Mouse (Mus musculus) embryonic fibroblast, embryonic 13.5 days (primary cell): ENCODE measurements around the gene Rapsn. TPM values are rescaled to one million over a fixed set of nuclear protein-coding genes. Genes with fewer than 3 reads are reported as not detected.

Experiments
- H3K27ac ChIP-seq: 2 replicates; pipeline ENCODE4 v1.5.1; 2012; ENCODE audit warnings: low read length, control low read depth, inconsistent platforms; ENCODE audit not compliant: insufficient read depth
- H3K4me1 ChIP-seq: 2 replicates; pipeline ENCODE4 v1.6.1; 2011; ENCODE audit warnings: low read length; ENCODE audit not compliant: control insufficient read depth, insufficient read depth
- H3K4me3 ChIP-seq: 2 replicates; pipeline ENCODE4 v1.5.1; 2011; ENCODE audit warnings: mild to moderate bottlenecking, control low read depth, low read length; ENCODE audit not compliant: insufficient read depth
- CTCF ChIP-seq: IDR thresholded peaks from 2 replicates; pipeline ENCODE4 v1.5.1; 2011; ENCODE audit warnings: mild to moderate bottlenecking, control low read depth, low read length, moderate library complexity, borderline replicate concordance; ENCODE audit not compliant: insufficient read depth
- POLR2A ChIP-seq: IDR thresholded peaks from 2 replicates; pipeline ENCODE4 v1.6.1; 2011; ENCODE audit warnings: low read depth, mild to moderate bottlenecking, control low read depth, low read length, moderate library complexity
- polyA plus RNA-seq: library from polyadenylated mRNA; stranded (reverse); fragments of >200 nt; gene quantifications from 2 replicates; pipeline ENCODE4 v1.2.4, GENCODE M21; 2011; ENCODE audit warnings: low read depth; ENCODE audit not compliant: missing spikeins, insufficient read length

Gene Rapsn
- polyA plus RNA-seq, 1 experiment, result not detected

- TF ChIP-seq POLR2A, result no peak
- no peak for TF ChIP-seq CTCF
- Histone ChIP-seq H3K4me1 (no peaks in the 10 kb centered on the region; the same call in 1 of the 2 replicates), H3K4me3 (no peak overlapping the region), H3K27ac (no peak overlapping the region)
These were observed 50.3 kb downstream of the Rapsn start for GRCm38 (mm10) chr2:91085494-91086391.

GRCm38 (mm10) chr2:91086392-91087237 lies 51.2 kb downstream of the Rapsn start:
- TF ChIP-seq POLR2A, result no peak
- TF ChIP-seq CTCF, result no peak
- H3K4me3 ChIP-seq, result no peak overlapping the region
- H3K4me1 ChIP-seq, result no peaks in the 10 kb centered on the region; the same call in 1 of the 2 replicates
- no peak overlapping the region for H3K27ac ChIP-seq

DNA sequence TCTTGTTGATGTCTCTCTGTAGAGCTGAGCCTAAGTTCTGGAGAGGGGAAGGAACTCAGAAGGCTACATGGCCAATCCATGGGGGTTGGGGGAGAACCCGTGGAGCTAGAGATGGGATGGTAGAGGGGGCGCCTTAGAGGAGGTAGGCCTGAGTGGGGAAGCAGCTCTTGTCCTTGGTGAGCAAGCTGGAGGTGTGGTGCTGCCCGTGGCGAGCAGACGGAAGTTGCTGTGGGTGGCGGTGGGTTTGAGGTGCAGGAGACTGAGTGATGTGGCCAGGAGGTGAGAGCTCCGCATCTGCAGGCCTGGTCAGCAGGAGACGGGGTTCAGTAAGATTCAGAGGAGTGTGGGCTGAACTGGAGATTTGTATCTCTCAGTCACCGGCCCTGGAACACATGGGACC lies 52.0 kb downstream of the Rapsn start:
- Histone ChIP-seq H3K4me3 (no peak overlapping the region), H3K4me1 (no peaks in the 10 kb centered on the region; the same call in 1 of the 2 replicates), H3K27ac (no peak overlapping the region)
- TF ChIP-seq POLR2A (no peak), CTCF (no peak)

GRCm38 (mm10) chr2:91088987-91089386 lies 53.6 kb downstream of the Rapsn start:
- Histone ChIP-seq H3K4me3 (no peak overlapping the region), H3K27ac (no peak overlapping the region), H3K4me1 (no peaks in the 10 kb centered on the region; the same call in 1 of the 2 replicates)
- TF ChIP-seq CTCF (no peak), POLR2A (no peak)

- TF ChIP-seq POLR2A, result no peak
- no peak for TF ChIP-seq CTCF
- Histone ChIP-seq H3K4me1 (no peaks in the 10 kb centered on the region; the same call in 1 of the 2 replicates), H3K4me3 (no peak overlapping the region), H3K27ac (no peak overlapping the region)
These were observed 54.8 kb downstream of the Rapsn start for GRCm38 (mm10) chr2:91090208-91090607.

DNA sequence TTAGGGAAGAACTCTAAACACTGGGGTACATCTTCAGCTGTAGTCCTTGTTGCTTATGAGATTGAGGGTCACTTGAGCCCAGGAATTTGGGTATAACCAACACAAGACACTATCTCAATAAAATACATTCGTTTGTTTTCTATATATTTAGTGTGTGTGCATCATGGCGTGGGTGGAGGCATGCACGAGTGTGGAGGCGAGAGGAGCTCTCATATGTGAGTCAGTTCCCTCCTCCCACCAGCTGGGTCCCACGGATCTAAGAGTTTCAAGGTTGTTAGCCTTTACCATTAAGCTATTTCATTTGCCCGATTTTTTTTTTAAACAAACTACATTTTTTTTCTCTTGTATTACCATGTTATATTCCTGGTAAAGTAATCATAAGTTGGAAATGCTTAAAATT lies 55.4 kb downstream of the Rapsn start:
- Histone ChIP-seq H3K4me1 (no peaks in the 10 kb centered on the region; the same call in 1 of the 2 replicates), H3K27ac (no peak overlapping the region), H3K4me3 (no peak overlapping the region)
- TF ChIP-seq POLR2A, result no peak
- TF ChIP-seq CTCF, result no peak

Other genes with a start within 250 kb of the Rapsn start
- gene Mtch2, start 188.5 kb upstream of the Rapsn start, polyA plus RNA-seq, result 236 and 266 TPM in 2 replicates
- 0.77 and 0.81 TPM in 2 replicates for gene C1qtnf4, start 149.8 kb upstream of the Rapsn start, polyA plus RNA-seq
- gene Kbtbd4, start 130.9 kb upstream of the Rapsn start, polyA plus RNA-seq, result 18.2 and 21.9 TPM in 2 replicates
- 99.4 and 118 TPM in 2 replicates for gene Ndufs3, start 130.8 kb upstream of the Rapsn start, polyA plus RNA-seq
- gene Celf1, start 95.2 kb upstream of the Rapsn start, polyA plus RNA-seq, result 80.6 and 90.6 TPM in 2 replicates
- 309 and 331 TPM in 2 replicates for gene Psmc3, start 18.4 kb downstream of the Rapsn start, polyA plus RNA-seq
- 93.5 and 104 TPM in 2 replicates for gene Slc39a13, start 34.8 kb downstream of the Rapsn start, polyA plus RNA-seq
- 0.79 TPM in 1 of 2 replicates, not detected in the other for gene Spi1, start 46.8 kb downstream of the Rapsn start, polyA plus RNA-seq
- gene Mybpc3, start 82.5 kb downstream of the Rapsn start, polyA plus RNA-seq, result not detected in 2 replicates
- 5.4 and 6.3 TPM in 2 replicates for gene Madd, start 148.2 kb downstream of the Rapsn start, polyA plus RNA-seq
- gene Nr1h3, start 167.2 kb downstream of the Rapsn start, polyA plus RNA-seq, result 1.5 and 1.6 TPM in 2 replicates
- 51.2 and 54.9 TPM in 2 replicates for gene Acp2, start 167.3 kb downstream of the Rapsn start, polyA plus RNA-seq
- gene Ddb2, start 201.4 kb downstream of the Rapsn start, polyA plus RNA-seq, result 5.6 and 8.4 TPM in 2 replicates
- 22.0 and 25.5 TPM in 2 replicates for gene Pacsin3, start 220.3 kb downstream of the Rapsn start, polyA plus RNA-seq
- 50.4 and 67.0 TPM in 2 replicates for gene Arfgap2, start 229.4 kb downstream of the Rapsn start, polyA plus RNA-seq